Mouse (Mus musculus) CD4-positive, CD25-positive, alpha-beta regulatory T cell, adult 4 months (primary cell): Measurements from ENCODE around the gene Cd3g. TPM values are rescaled to one million over a fixed set of nuclear protein-coding genes. Genes with fewer than 3 reads are reported as not detected.

Source experiments
- ATAC-seq: one replicate; pipeline ENCODE4 v1.8.0; 2017
- polyA plus RNA-seq, 2 experiments: library from polyadenylated mRNA; unstranded; fragments of 100-300 nt; shearing (Covaris generic); gene quantifications; one replicate each; pipeline ENCODE4 v1.2.1; 2017

Gene Cd3g
- polyA plus RNA-seq, result 1,000 to 10,000 TPM; 1,425 to 1,626 TPM

DNA sequence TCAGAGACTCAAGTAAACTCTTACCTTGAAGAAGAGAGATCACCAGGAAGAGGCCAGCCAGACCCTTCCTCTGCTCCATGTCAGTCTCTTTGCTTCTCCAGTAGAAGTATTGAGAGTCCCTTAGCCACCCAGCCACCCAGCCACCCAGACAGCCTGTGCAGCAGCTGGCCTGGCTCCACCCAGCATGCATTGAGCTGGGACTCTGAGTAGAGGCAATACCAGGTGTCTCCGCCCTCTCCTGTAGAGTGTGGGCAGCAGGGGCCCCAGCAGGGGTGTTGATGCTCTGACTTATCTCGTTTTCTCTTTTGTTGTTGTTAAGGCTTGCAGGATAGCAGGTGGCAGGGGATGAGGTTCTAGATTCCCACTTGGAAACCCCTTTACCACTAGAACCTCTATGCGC is at the start of gene Cd3g:
Gene Cd3g (minus strand): TSS at position 190 of the 400 bp plus-strand sequence.
- ATAC-seq, result peak; percentile 89

DNA sequence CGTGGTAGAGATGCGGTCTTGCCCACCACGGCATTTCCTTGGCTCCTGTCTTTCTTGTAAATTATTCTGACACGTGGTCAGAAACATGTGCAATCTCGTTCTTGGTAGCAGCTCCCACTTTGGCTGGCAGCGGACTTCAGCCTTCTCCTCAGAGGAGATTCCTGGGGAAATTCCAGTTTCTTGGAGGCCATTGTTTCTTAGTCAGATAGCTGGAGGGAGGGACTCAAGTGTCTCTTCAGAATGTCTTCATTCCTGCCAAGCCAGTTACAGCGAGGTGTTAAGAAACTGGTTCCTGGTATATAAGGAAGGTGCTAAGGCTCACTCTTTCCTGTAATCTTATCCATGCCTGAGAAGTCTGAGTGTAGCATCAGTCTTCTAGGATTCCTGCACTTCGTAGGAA is 47.1 kb upstream of the Cd3g start:
- no peak for ATAC-seq

DNA sequence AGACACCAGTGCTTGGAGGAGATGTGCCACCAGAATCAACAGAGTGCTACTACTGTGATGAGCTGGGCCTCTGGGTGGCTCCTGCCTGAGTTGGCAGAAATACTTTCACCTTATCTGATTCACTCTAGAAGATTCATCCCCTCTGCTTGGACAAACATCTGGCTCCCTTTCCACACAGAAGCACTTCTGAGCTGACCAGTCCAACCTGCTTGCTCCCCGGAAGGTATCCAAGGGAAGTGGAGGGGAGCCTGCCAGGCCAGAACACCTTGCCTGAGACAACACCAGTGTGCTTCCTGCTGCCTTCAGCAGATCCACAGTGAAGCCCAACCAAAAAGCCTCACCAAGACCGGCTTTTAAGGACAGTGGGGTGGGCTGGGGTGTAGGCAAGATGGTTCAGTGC is 44.0 kb upstream of the Cd3g start:
- no peak for ATAC-seq

DNA sequence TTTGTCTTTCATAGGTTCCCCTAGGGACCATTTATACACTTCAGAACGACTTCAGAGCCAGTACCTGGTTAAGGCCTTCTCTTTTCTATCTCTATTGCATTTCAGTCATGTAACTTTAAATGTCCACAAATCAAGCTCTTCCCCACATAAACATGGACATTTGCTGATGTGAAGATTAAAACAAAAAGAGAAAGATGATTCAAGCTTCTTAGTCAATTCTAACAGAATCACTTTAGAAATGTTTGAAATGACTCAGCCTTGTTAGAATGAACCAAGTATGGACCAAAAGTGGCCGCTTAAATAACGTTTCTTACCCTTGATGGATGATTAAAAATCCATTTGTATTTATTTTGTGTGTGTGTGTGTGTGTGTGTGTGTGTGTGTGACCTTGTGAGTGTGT is 43.4 kb upstream of the Cd3g start:
- no peak for ATAC-seq

DNA sequence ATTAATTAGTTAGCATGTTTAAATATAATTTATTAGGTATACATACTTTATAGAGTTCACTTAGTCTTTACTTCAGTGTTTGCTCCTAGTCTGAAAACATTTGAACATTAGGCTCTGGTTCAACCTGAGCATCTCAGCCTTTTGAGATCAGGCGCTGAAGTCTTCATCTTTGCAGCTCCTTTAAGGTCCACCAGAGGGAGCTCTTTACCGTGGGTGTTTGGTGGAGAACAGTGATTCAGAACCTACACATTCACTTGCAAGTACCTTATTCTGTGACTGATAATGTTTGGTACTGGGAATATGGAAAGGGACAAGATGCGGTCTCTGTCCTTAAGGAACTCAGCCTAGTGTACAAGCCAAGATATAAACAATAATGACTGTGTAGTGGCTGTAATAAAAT is 42.6 kb upstream of the Cd3g start:
- peak; percentile 57 for ATAC-seq

DNA sequence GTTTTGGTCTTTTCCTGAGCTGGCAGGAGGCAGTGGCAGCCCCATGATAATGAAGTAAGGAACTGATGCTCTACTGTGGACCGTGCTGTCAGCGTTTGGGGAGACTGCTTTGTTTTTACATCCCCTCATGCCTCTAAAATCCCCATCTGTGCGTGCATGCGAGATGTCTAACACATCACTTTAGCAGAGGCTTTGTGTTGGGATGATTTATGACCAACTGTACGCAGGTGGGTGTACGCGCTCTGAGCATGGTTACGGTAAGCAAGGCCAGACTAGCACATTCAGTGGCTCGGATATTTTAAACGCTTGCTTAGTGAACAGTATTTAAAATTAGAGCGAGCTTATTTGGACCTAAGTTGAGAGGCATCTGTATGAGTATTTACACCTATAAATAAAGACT is 37.8 kb upstream of the Cd3g start:
- no peak for ATAC-seq

DNA sequence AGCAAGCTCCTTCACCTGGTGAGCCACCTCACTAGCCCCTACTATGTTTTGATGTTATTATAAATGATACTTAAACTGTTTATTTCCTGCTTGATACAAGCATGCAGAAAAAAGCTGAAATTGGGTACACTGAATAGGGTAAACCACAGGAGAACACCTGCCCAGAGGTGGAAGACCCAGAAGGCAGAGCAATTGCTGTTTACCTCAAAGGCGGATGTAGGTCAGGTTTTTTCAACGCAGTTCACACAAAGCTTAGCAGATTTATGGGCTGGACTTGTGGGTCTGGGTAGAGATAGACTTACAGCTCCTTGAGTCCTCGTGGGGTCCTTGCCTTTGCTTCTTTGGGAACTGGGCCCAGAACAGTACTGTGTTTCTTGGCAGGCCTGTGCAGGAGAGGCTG is 35.6 kb upstream of the Cd3g start:
- ATAC-seq, result no peak

DNA sequence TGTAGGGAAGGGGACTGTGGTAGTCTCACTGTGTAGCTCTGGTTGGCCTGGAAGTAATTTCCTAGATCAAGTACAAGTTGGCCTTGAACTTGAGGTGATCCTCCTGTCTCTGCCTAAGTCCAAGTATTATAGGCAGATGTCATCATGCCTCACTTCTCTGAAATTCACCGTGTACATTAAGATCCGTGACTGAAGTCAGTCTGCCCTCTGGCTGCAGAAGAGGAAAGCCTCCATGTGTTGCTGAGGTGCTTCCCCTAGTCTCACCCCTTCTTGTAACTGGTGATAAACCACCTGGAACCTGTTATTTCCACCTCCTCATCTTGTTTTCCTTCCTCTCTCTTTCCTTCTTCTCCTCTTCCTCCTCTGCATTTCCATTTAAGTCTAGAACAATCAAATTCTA is 34.6 kb upstream of the Cd3g start:
- ATAC-seq, result peak; percentile 71

DNA sequence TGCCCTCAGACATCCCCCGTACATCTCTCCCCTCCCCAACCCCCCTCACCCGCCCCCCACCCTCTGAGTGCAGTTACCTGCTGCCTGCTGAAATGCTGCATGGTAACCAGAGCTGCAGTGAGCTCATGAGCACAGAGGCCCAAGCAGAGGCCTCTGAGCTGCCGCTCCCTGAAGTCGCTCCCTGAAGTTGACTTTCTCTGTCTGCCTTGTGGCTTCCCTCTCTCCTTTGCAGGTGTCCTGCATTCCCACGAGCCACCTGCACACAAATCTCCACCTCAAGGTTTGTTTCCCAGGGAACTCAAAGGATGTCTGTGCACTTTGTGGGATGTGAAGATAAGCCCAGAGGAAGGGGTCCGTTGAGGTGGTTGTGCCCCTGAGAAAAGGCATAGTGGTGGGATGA is 31.1 kb upstream of the Cd3g start:
- no peak for ATAC-seq

DNA sequence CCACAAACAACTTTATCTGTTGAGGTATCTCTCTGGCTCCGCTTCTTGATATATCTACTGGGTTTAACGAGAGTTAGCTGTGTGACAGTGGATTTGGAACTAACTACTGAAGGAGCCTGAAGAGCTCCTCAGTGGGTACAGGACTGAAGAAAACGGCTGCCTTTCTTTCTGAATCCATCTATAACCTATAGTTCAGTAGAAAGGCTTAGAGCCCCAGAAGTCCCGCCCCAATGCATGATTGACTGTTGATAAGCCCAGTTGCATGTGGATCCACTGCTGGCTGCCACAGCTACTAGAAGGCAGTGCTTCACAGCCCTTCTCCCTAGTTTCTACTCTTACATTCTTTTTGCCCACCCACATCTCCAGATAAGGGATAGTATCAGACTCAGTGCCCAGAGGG is 30.2 kb upstream of the Cd3g start:
- ATAC-seq, result peak; percentile 50

DNA sequence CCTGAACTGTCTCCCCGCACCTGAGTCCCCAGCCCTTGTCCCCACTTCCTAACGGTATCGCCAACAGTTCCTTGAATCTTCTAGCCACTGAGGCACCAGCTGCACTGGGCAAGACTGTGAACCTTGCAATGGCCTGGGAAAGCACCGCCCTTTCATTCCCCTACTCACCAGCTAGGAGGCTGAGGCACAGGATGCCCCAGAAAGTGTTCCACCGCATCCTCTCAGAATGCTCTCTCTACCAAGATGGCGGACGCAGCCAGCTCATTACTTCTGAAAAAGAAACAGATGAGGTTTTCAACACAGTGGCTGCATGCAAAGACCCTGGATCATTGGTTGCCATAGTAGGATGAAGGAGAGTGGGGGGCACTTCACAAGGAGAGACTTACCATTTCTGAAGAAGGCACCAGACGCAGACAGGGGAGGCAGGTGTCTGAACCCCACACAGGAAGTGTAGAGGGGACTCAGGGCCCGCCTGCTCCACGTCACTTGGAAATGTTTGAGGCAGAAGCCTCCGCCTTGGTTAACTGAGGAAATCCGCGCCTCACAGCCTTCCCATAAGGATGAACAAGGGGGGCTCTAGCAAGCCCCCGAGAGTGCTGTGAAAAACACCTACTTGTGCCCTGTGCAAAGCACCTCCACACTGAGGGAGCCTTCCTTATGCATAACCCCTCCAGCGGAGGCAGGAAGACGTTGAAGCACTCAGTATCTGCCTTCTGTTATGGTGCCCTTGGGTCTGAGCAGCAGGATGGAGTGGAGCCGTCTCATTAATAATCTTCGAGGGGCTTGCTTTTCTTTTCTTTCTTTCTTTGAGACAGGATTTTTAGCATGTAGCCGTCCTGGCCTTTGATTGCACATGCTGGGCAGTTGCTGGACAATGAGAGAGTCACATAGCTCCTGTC is 29.2 kb upstream of the Cd3g start, which contains the start of gene Cd3e:
Gene Cd3e (minus strand): TSS at position 448 of the 899 bp plus-strand sequence.
- ATAC-seq, result peak; percentile 86

DNA sequence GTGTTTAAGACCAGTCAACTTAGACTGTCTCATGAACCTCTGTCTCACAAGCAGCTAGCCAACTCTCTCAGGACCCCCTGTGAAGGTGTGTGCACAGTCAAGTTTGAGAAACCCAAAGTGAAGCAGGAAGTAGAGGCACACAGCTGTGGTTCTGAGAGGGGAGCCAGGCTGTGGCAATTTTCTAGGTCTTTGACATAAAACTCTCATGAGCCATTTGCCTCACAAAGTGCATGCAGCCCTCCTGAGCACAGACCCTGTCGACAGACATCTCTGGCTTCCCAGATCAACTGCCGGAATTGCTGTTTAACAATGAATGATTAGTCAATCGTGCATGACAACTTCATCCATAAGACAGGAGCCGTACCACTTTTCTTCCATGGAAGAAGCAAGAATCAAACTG is 28.1 kb upstream of the Cd3g start:
- no peak for ATAC-seq

DNA sequence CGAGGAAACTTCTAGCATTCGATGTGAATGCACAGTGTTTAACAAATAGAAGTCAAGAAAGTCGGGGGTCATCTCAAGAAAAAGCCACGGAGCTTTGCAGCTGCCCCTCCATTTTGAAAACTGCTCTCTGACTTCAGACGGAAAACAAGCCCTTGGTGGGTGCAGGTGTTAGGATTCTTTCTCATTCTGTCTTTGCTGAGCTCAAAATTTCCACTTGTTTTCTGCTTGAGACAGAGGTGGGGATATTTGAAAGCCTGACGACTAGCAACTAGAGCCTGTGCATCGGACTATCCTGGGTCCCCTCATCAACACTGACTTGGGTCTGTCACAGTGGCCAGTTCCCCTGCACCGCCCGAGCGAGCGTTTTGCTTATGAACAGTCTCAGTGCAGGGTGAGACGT is 27.2 kb upstream of the Cd3g start:
- ATAC-seq, result no peak

DNA sequence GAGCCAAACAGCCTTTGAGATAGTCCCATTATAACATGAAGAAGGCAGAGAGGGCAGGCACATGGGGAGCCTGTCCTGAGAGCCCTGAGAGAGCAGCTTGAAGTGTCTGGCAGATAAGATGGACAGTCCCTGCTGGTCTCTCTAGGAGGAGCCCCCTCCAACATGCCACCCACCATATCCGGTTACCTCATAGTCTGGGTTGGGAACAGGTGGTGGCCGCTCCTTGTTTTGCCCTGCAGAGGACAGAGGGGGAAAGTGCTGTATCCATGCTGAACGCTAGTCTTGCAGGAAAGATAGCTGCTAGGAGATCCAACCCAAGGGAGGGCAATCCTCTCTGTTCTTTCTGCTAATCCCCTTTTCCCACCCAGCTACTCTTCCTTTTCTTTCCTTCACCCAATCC is 20.0 kb upstream of the Cd3g start:
- ATAC-seq, result no peak

DNA sequence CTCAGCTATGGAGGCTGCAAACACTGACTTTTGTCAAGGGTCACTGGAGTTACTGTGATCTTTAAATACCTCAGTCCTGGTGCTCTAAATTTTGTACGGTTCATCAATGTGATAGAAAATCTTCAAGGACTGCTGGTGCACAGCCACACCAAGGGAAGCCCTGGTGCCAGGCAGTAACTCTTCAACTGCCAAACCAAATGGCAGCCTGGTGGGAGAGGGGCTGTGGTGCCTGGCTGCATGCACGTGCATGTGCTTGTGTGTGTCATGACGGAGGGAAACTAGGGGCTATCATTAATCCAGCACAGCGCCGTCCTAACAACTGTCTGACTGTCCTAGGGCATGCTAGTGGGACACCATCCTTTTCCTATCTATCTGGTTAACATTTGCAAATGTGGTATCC is 19.5 kb upstream of the Cd3g start:
- no peak for ATAC-seq

DNA sequence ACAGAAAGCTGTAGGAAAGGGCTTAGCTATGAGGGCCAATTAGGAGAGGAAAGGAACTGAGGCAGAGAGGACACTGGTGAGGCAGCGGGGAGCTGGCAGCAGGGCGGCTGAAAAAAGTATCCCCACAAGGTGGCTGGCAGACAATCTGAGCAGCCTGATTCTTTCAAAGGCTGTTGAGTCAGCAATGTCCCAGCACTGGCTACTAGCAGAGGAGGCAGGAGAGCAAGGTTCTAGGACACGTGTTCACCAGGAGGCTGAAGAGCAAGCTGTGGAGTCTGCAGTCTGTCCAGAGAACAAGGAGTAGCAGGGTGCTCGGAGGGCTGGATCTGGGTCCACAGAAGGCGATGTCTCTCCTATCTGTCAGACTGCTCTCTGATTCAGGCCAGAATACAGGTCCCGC is 18.9 kb upstream of the Cd3g start:
- ATAC-seq, result peak; percentile 25

DNA sequence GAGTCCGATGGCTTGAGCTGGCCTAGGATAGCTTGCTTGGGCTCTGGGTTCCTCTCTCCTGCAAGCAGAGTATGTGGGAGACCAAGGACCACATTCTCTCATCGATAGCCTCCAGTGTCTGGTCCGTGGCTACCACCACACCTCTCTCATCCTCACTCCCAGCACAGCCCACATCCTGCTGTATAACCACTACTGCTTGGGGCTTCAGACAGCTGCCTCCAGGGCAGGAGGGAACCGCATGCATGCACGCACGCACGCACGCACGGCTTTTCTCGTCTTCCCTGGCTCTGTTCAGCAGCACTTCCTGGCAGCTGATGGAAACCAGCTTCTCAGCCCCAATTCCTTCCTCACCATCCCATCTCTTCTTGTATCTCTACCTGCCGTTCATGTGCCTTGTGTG is 17.9 kb upstream of the Cd3g start:
- ATAC-seq, result peak; percentile 75

DNA sequence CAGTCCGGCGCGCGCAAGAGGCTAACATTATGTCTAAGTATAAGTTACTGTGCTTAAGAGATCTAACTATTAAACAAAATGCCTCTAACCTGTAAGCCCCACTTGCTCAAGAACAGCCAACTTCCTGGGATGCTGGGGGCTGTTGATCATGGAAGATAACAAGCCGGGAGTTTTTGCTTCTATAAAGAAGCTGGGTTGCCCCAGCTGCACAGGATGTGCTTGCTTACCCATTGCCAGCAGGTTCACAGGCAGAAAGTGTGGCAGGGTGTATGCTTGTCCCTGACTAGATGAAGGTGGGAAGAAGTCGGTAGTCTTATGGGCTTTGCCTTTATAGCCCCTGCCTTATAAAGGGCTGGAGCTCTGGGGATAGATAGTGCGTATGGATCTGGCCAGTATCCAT is 16.4 kb upstream of the Cd3g start:
- peak; percentile 27 for ATAC-seq

DNA sequence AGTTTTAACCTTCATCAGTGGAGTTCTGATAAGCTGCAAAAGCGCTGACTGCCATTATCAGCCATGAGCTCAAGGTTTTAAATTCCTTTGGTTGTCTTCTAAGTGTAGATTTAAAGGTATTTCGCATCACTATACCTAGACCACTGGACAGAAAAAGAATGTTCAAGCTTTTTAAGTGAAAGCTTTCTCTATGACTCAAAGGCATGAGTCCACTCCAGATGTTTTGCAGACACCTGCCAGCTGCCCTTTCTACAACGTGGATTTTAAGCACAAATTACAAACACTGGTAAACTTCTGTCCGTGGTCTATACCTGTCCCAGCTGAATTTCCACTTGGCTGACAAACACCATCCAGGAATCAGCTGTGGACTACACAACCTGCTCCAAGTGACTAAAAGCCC is 14.7 kb upstream of the Cd3g start:
- no peak for ATAC-seq

DNA sequence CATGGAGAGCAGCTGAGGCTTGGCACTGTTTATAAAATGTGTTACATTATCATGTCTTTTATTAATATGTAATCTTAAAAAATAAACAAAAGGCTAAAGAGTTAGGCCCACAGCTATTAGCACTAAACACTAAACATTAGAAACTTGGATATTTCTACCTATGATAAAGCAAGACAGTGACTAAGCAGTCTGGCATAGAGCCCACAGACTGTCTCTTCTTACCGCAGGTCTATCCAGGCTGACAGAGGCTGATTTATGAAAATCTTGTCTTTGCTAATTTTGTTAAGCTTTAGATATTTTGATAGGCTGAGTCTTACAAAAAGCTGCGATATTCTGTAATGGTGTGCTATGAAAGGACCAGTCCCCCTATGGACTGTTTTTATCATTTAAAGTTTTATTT is 13.0 kb upstream of the Cd3g start:
- no peak for ATAC-seq

DNA sequence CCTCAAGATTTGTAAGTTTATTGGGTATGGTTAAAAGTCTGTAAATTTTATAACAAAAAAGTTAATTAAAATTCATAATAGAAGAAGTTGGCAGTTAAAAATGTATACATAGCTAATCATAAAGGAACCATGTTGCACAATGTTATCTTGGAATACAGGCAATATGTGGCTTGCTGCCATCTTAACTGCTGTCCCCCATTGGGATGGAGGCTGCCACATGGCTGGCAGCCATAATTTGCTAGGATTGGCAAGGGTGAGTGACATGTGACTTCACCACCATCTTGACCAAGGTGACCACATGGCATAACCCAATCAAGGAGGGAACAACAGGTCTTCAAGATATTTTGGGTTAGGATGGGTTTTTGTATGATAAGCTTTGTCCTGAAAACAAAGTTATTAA is 12.0 kb upstream of the Cd3g start:
- no peak for ATAC-seq

DNA sequence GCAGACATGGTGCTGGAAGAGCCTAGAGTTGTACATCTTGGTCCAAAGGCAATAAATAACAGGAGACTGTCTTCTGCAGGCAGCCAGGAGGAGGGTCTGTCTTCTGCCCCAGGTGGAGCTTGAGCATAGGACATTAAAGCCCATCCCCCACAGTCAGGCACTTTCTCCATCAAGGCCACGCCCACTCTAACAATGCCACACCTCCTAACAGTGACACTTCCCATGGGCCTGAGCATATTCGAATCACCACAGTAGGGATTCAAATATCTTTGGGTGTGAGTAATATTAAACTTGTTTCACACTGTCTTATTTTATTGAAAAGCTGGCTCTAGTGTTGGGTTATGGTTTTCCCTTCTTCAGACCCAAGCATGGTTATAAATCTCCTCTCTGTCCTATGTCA is 11.6 kb upstream of the Cd3g start:
- ATAC-seq, result no peak

DNA sequence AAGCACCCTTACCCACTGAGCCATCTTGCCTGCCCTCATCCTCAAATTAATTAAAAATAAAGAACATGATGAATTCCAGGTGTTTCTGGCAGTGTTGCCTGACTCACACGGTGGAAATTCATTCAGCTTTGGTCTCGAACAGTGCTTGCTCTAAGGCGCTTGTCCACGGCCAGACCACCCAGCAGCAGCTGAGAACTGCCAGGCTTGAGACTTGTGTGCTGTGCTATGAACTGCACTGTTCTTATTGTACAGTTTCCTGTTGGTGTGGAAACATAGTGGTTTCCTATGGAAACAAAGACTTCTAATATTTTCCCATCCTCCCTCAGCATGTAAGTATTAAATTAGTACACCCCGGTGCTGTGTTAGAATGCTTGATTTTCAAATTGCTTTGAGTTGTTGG is 6.7 kb upstream of the Cd3g start:
- peak; percentile 48 for ATAC-seq

DNA sequence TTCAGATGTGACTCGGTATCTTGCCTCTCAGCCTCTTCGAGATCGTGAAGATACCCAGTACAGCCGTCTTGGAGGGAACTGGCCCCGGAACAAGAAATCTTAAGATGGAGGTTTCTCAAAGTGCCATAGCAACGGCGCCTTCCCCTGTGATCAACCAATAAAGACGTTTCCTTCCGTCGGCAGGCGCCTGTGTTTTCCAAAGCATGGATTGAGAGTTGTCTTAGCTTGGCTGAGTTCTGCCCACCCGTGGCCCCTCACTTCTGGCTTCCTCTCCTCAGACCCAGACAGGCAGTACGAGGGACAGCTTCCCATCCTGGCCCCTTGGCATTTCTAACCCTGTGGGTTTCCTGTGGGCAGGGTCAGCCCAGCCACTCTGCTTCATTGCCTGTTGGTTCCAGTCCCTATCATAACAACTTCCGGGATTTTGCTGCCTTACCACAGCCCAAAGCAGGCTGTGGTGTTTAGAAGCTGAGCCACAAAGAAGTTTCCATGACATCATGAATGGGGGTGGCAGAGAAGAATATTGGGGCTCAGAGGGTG is 6.1 kb upstream of the Cd3g start:
- peak; percentile 83 for ATAC-seq
